Mouse (Mus musculus) heart, adult 2 months (tissue): ENCODE measurements around the gene Sdk2.

ENCODE experiments used
- CTCF ChIP-seq: fragments of 200-600 bp; IDR thresholded peaks from 2 replicates; pipeline ENCODE4 v1.8.1; 2022; ENCODE audit warnings: antibody characterized with exemption, mild to moderate bottlenecking, moderate library complexity
- EP300 ChIP-seq: fragments of 200-500 bp; IDR thresholded peaks from 2 replicates; pipeline ENCODE4 v1.6.1; 2011; ENCODE audit warnings: low read depth, low read length, control low read depth; ENCODE audit not compliant: insufficient read depth
- POLR2A ChIP-seq: fragments of 200-500 bp; IDR thresholded peaks from 2 replicates; pipeline ENCODE4 v1.6.1; 2011; ENCODE audit warnings: mild to moderate bottlenecking, low read depth, low read length, control low read depth; ENCODE audit not compliant: insufficient read depth

DNA sequence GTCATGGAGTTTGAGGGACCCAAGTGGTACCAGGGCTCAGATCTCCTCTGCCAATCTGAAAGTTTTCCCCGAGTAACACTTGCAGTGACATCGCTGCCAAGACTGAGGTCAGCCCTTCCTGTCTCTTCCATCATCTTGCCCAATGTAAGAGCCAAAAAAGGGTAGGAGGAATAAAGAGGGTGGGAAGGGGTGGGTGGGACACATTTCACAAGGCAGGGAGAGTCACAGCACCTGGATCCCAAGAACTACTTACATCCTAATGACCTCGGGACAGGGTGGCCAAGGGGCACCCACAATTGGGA is 329.3 kb downstream of the Sdk2 start:
- TF ChIP-seq POLR2A (no peak), CTCF (no peak), EP300 (no peak)
